Mouse (Mus musculus) hindbrain, embryonic 10.5 days (tissue): ENCODE results near the gene Ipcef1. TPM values are rescaled to one million over a fixed set of nuclear protein-coding genes. Genes with fewer than 3 reads are reported as not detected.
"Not testable (repeated sequence)": the region's sequence is repeated elsewhere in the genome, so short reads cannot be mapped to it uniquely, and the experiment has no call there.

Source experiments
- DNase-seq: peaks from one replicate; pipeline ENCODE4 v3.0.0-alpha.2; 2017; ENCODE audit warnings: low spot score
- H3K27ac ChIP-seq: fragments of 300-500 bp; sonication (generic); 2 replicates; pipeline ENCODE4 v1.5.1; 2016; ENCODE audit warnings: mild to moderate bottlenecking, moderate library complexity
- H3K27me3 ChIP-seq: fragments of 300-500 bp; sonication (generic); 2 replicates; pipeline ENCODE4 v1.6.1; 2016; ENCODE audit warnings: mild to moderate bottlenecking; ENCODE audit not compliant: poor library complexity, insufficient read depth, severe bottlenecking
- H3K36me3 ChIP-seq: fragments of 300-500 bp; sonication (generic); 2 replicates; pipeline ENCODE4 v1.6.1; 2016; ENCODE audit warnings: mild to moderate bottlenecking, moderate library complexity
- H3K4me1 ChIP-seq: fragments of 300-500 bp; sonication (generic); replicated peaks from 2 replicates; pipeline ENCODE4 v1.6.1; 2016; ENCODE audit warnings: mild to moderate bottlenecking
- H3K4me3 ChIP-seq: fragments of 300-500 bp; sonication (generic); 2 replicates; pipeline ENCODE4 v1.5.1; 2016; ENCODE audit warnings: mild to moderate bottlenecking, moderate library complexity
- H3K9me3 ChIP-seq: fragments of 300-500 bp; sonication (generic); 2 replicates; pipeline ENCODE4 v1.6.1; 2016; ENCODE audit warnings: mild to moderate bottlenecking, moderate library complexity
- WGBS: fragments of 180-500 bp; shearing (Covaris S2); methylation state at CpG from one replicate; pipeline ENCODE4 v1.1.7; 2016; 5-methylcytosine and 5-hydroxymethylcytosine counted together
- polyA plus RNA-seq: library from polyadenylated mRNA; unstranded; fragments of >200 nt; fragmentation: Nextera tagmentation; extraction: Ambion mirVana; gene quantifications from 2 replicates; pipeline ENCODE4 v1.2.1, GENCODE M21; 2016

Gene Ipcef1
- polyA plus RNA-seq, 1 experiment from 2014 or later, result 0.16 TPM

GRCm38 (mm10) chr10:7020551-7020950 is 31.7 kb downstream of the Ipcef1 start:
- no peaks in the 10 kb centered on the region for H3K36me3 ChIP-seq
- H3K27me3 ChIP-seq, result no peaks in the 10 kb centered on the region
- no peaks in the 10 kb centered on the region for H3K4me1 ChIP-seq
- no peak overlapping the region for H3K27ac ChIP-seq
- no peaks in the 10 kb centered on the region for H3K9me3 ChIP-seq
- no peak overlapping the region for H3K4me3 ChIP-seq
- WGBS, result 93% methylated on average over 9 of the region's 9 CpGs
- DNase-seq, result no peak

GRCm38 (mm10) chr10:7019781-7020386 is 32.4 kb downstream of the Ipcef1 start:
- no peaks in the 10 kb centered on the region for H3K9me3 ChIP-seq
- no peak for DNase-seq

GRCm38 (mm10) chr10:7015199-7015598 is 37.1 kb downstream of the Ipcef1 start:
- no peak overlapping the region for H3K27ac ChIP-seq
- H3K36me3 ChIP-seq, result no peaks in the 10 kb centered on the region
- no peak overlapping the region for H3K4me3 ChIP-seq
- H3K4me1 ChIP-seq, result no peaks in the 10 kb centered on the region
- no peaks in the 10 kb centered on the region for H3K27me3 ChIP-seq
- 56% methylated on average over 1 of the region's 1 CpGs for whole genome bisulfite sequencing
- H3K9me3 ChIP-seq, result no peaks in the 10 kb centered on the region
- no peak for DNase-seq

More at GRCm38 (mm10) chr10:7019781-7020386, 32.4 kb downstream of the Ipcef1 start:
- no peaks in the 10 kb centered on the region for H3K4me1 ChIP-seq
- WGBS, result 81% methylated on average over 7 of the region's 7 CpGs
- H3K4me3 ChIP-seq, result no peak overlapping the region
- H3K36me3 ChIP-seq, result no peaks in the 10 kb centered on the region
- H3K27me3 ChIP-seq, result no peaks in the 10 kb centered on the region
- H3K27ac ChIP-seq, result no peak overlapping the region

GRCm38 (mm10) chr10:7010543-7010942 is 41.7 kb downstream of the Ipcef1 start:
- Histone ChIP-seq H3K9me3 (no peaks in the 10 kb centered on the region), H3K36me3 (no peaks in the 10 kb centered on the region), H3K27ac (no peak overlapping the region), H3K4me3 (no peak overlapping the region), H3K27me3 (no peaks in the 10 kb centered on the region), H3K4me1 (no peaks in the 10 kb centered on the region)
- DNase-seq, result no peak
- 90% methylated on average over 8 of the region's 8 CpGs for WGBS

GRCm38 (mm10) chr10:7004980-7005538 is 47.2 kb downstream of the Ipcef1 start:
- Histone ChIP-seq H3K27me3 (no peaks in the 10 kb centered on the region), H3K4me3 (no peak overlapping the region), H3K9me3 (no peaks in the 10 kb centered on the region), H3K4me1 (no peaks in the 10 kb centered on the region), H3K36me3 (no peaks in the 10 kb centered on the region), H3K27ac (no peak overlapping the region)
- 69% methylated on average over 5 of the region's 5 CpGs for WGBS
- DNase-seq, result no peak

- not testable (repeated sequence) for H3K4me1 ChIP-seq, H3K27me3 ChIP-seq, H3K27ac ChIP-seq, H3K4me3 ChIP-seq, DNase-seq, H3K36me3 ChIP-seq, H3K9me3 ChIP-seq
These were observed 48.4 kb downstream of the Ipcef1 start for GRCm38 (mm10) chr10:7003898-7004297.

GRCm38 (mm10) chr10:6999355-6999754 is 52.9 kb downstream of the Ipcef1 start:
- no peaks in the 10 kb centered on the region for H3K9me3 ChIP-seq
- no peaks in the 10 kb centered on the region for H3K27me3 ChIP-seq
- H3K4me3 ChIP-seq, result no peak overlapping the region
- DNase-seq, result no peak
- H3K27ac ChIP-seq, result no peak overlapping the region
- H3K36me3 ChIP-seq, result no peaks in the 10 kb centered on the region
- WGBS, result 86% methylated on average over 3 of the region's 3 CpGs
- no peaks in the 10 kb centered on the region for H3K4me1 ChIP-seq

- 90% methylated on average over 4 of the region's 4 CpGs for whole genome bisulfite sequencing
These were observed 53.6 kb downstream of the Ipcef1 start for GRCm38 (mm10) chr10:6998576-6999250.

GRCm38 (mm10) chr10:6996895-6997294 is 55.4 kb downstream of the Ipcef1 start:
- 82% methylated on average over 3 of the region's 3 CpGs for WGBS
- Histone ChIP-seq H3K9me3 (no peaks in the 10 kb centered on the region), H3K27ac (no peak overlapping the region), H3K36me3 (no peaks in the 10 kb centered on the region), H3K4me3 (no peak overlapping the region), H3K4me1 (no peaks in the 10 kb centered on the region), H3K27me3 (no peaks in the 10 kb centered on the region)
- no peak for DNase-seq

More at GRCm38 (mm10) chr10:6998576-6999250, 53.6 kb downstream of the Ipcef1 start:
- H3K4me3 ChIP-seq, result no peak overlapping the region
- H3K4me1 ChIP-seq, result no peaks in the 10 kb centered on the region
- no peak for DNase-seq
- no peak overlapping the region for H3K27ac ChIP-seq
- no peaks in the 10 kb centered on the region for H3K36me3 ChIP-seq
- H3K9me3 ChIP-seq, result no peaks in the 10 kb centered on the region
- H3K27me3 ChIP-seq, result no peaks in the 10 kb centered on the region

- no peak for DNase-seq
- 87% methylated on average over 1 of the region's 1 CpGs for WGBS
- Histone ChIP-seq H3K27ac (no peak overlapping the region), H3K27me3 (no peaks in the 10 kb centered on the region), H3K36me3 (no peaks in the 10 kb centered on the region), H3K9me3 (no peaks in the 10 kb centered on the region), H3K4me1 (no peaks in the 10 kb centered on the region), H3K4me3 (no peak overlapping the region)
These were observed 63.7 kb downstream of the Ipcef1 start for GRCm38 (mm10) chr10:6988555-6988954.

GRCm38 (mm10) chr10:6987399-6988098 is 64.7 kb downstream of the Ipcef1 start:
- no peak overlapping the region for H3K4me3 ChIP-seq
- H3K9me3 ChIP-seq, result no peaks in the 10 kb centered on the region
- no peaks in the 10 kb centered on the region for H3K27me3 ChIP-seq
- no peak for DNase-seq
- H3K4me1 ChIP-seq, result no peaks in the 10 kb centered on the region
- no peaks in the 10 kb centered on the region for H3K36me3 ChIP-seq
- WGBS, result 76% methylated on average over 4 of the region's 4 CpGs
- no peak overlapping the region for H3K27ac ChIP-seq

GRCm38 (mm10) chr10:6986246-6986645 is 66.0 kb downstream of the Ipcef1 start:
- Histone ChIP-seq H3K27ac (no peak overlapping the region), H3K9me3 (no peaks in the 10 kb centered on the region), H3K27me3 (no peaks in the 10 kb centered on the region), H3K4me1 (no peaks in the 10 kb centered on the region), H3K4me3 (no peak overlapping the region), H3K36me3 (no peaks in the 10 kb centered on the region)
- DNase-seq, result no peak
- 90% methylated on average over 4 of the region's 4 CpGs for WGBS

GRCm38 (mm10) chr10:6983431-6983830 is 68.8 kb downstream of the Ipcef1 start:
- H3K4me3 ChIP-seq, result no peak overlapping the region
- peaks cover 4% of the 10 kb centered on the region for H3K4me1 ChIP-seq
- DNase-seq, result no peak
- 93% methylated on average over 2 of the region's 2 CpGs for WGBS
- H3K36me3 ChIP-seq, result no peaks in the 10 kb centered on the region
- H3K27me3 ChIP-seq, result no peaks in the 10 kb centered on the region
- no peaks in the 10 kb centered on the region for H3K9me3 ChIP-seq
- no peak overlapping the region for H3K27ac ChIP-seq
